Mouse (Mus musculus) megakaryocyte-erythroid progenitor cell, adult 5 weeks (primary cell): ENCODE measurements around the gene Uba1y. TPM values are rescaled to one million over a fixed set of nuclear protein-coding genes. Genes with fewer than 3 reads are reported as not detected.

ENCODE experiments used
- polyA plus RNA-seq: library from polyadenylated mRNA; stranded (reverse); fragments of >175 nt; gene quantifications from 2 replicates; pipeline ENCODE4 v1.2.3, GENCODE M21; 2012

Uba1y gene
- polyA plus RNA-seq, result not detected in 2 replicates

GRCm38 (mm10) chrY:818396-818795 is at the start of gene Uba1y:
Uba1y (plus strand) TSS chrY:818649.

GRCm38 (mm10) chrY:797309-797708 is 21.1 kb upstream of the Uba1y start, which contains the start of gene Zfy1:
Zfy1 (minus strand) TSS chrY:797409.

Other genes with a start within 250 kb of the Uba1y start
- gene Zfy1, start 21.2 kb upstream of the Uba1y start, polyA plus RNA-seq, result not detected in 2 replicates
- not detected in 2 replicates for gene Kdm5d, start 79.1 kb downstream of the Uba1y start, polyA plus RNA-seq
- gene Eif2s3y, start 191.9 kb downstream of the Uba1y start, polyA plus RNA-seq, result not detected in 2 replicates